Mouse (Mus musculus) heart, postnatal 14 days (tissue): ENCODE measurements around the gene E330009J07Rik. TPM values are rescaled to one million over a fixed set of nuclear protein-coding genes. Genes with fewer than 3 reads are reported as not detected.

Experiments
- DNase-seq, 2 experiments: peaks; one replicate each; pipeline ENCODE4 v3.0.0; 2021 to 2022
- intact Hi-C: fragments of 180-260 bp; cut with DNase I; formaldehyde crosslinking; loops from one replicate; pipeline ENCODE4 v1.15.1; 2025
- total RNA-seq, 2 experiments: library from RNA; stranded (reverse); gene quantifications; 2 replicates each; pipeline ENCODE4 v1.2.3; 2021

The E330009J07Rik gene
- total RNA-seq, 2 experiments from 2014 or later: 3.3 to 3.4 TPM

DNA sequence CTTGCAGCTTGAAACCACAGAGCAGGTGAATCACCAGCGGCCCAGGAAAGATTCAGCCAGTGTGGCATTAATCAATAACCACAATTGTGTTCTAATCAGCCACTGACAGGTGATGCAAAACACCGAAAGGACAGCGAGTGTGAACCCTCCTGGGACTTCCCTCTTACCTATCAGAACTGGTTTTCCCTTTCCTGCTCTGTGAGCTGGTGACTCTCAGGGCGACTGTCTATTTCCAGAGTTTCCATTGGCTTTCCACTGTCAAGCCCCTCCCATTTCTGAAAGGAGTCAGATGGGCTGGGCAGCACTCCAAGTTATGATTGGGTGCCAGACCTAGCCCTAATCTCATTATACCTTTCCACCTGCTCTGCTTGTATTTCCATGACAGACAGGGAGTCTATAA is 4.6 kb downstream of the E330009J07Rik start:
- intact Hi-C loops: no loop called here
- no peak for DNase-seq

DNA sequence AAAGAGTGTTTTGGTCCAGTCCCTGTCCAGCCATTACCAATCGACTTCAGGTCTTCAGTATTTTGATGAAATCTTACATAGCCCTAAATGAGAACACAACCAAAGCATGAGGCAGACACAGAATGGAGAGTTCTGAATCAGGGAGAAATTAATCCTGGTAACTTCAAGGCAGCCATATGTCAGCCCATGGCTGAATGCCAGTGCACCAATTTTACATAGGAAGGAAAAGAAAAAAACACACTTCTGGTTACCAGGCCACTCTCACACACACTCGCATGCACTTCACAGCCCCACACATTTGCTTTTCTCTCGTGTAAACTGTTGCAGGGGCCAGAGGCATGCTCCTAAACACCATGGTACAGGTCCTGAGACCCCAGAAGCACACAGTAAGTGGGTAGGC is 5.1 kb downstream of the E330009J07Rik start:
- intact Hi-C loops: no loop called here
- DNase-seq: no peak

DNA sequence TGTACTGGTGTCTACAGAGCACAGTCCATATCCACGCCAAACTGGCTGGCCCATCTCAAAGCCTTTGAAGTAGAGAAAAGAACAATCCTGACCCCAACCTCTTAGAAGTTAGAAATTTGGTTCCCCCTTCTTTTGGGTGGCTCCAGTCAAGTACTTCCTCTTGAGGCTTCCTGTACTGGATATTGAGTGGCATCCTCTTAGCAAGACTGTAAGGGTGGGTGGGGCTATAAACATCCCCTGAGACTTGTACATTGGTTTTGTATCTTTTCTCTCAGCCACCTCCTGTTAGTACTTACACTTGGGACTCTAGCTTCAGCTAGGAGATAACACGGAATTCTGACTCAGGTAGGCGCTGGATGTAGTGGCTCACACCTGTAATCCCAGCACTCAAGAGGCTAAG is 5.7 kb downstream of the E330009J07Rik start:
- intact Hi-C loops: no loop called here
- DNase-seq: no peak

DNA sequence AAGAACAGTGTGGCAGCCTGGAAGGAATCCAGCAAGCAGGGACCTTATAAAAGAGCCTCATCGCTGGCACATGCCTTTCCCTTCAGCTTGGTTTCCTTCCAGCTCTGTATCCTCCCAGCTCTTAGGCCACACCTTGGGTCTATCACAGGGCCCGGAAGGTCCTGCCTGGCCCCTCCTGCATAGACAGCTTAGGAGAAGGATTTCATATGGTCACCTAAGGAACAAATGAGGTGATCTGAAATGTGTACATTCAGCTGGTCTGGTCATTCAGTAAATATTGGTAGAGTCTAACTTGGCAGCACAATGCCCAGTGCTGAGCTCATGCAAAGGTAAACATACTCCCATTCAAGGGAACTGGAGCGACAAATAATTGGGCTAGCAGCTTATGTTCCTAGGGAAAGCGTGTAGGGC is 6.4 kb downstream of the E330009J07Rik start:
- no peak for DNase-seq
- intact Hi-C loops: no loop called here

DNA sequence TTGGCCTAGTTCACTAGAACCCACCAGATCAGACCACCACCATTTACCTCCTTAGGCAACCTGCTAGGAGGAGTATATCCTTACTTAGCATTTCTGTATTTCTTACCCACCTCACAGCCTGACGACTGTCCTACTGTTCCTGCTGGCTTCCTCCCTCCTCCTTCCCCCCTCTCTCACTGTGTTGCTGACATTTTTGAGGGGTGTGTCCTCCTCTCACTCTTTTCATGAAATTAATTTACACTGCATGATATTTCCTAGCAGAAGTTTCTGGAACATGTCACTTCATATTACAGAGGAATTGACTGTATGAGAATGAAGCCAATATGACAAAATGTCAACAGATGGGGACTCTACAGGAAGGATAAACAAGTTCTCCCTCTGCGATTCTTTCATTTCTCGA is 7.2 kb downstream of the E330009J07Rik start:
- DNase-seq: no peak
- intact Hi-C loops: no loop called here

DNA sequence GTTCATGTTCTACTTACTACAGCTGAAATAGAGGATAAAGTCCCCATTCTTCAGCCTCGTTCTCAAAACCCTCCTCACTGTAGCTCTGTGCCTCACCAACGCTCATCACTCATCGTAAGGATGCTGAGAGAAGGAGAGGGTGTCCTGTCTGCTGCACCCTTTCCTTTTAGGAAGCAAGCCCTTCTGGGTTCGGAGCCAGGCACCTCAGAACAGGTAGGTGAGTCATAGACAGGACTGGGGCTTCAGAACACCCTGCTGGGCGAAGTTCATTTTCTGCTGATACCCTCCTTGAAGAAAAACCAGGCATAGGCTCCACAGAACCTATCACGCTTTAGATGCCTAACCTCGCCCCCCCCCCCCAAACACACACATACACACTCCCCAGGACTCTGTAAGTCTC is 8.5 kb downstream of the E330009J07Rik start:
- intact Hi-C loops: no loop called here

DNA sequence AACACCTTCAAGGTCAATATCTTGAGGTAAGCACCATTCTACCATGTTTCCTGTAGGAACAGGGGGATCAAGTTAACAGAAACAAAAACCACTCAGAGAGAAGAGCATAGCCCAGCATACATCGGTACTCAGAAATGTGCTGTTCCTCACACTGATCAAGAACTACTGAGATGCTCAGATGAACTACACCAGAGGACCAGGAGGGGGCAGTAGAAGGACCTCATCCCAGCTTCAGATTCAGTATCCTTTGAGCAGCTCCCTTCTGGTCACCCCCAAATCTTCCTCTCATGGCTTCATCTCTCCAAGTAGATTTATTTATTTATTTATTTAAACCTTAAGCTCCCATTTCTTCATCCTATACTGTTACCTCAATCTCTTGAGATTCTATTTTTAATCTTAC is 12.2 kb downstream of the E330009J07Rik start:
- peak; percentile 8 to 38 for DNase-seq
- intact Hi-C loops: no loop called here

More for the DNA sequence above, 8.5 kb downstream of the E330009J07Rik start:
- no peak for DNase-seq

DNA sequence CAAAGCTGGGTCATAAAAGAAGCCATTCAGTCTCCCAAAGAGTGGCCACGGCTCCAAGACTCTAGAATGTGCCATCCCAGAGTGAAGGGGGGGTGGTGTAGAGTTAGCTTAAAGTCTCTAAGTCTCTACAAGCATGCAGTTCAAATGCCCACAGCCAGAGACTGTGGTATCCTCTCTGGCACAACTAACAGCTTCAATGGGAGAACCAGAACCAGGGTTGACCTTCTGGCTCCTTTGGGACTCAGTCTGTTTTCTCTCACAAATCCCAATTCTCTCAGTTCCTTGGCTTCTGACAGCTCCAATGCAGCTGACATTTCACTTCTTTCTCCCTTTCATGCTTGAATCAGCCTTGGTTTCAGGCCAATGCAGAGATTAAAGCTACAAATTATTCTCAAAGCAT is 12.9 kb downstream of the E330009J07Rik start:
- intact Hi-C loops: no loop called here
- no peak for DNase-seq

DNA sequence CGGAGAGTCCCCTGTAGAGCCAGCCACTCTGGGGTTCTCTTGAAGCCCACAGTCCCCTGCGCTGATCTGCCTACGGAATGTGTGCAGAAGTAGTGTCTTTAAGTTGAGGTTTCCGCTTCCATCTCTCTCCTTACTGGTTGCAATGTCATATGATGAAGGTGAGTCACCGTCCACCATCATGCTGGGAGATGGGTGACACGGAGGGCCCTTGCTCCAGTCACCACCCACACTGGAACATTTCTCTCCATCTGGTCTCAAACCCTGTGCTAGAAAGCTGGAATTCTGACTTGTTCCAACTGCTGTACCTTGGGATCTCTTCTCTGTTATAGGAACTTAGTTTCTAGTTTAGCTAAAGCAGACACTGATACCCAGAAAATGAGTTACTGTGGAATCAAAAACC is 14.8 kb downstream of the E330009J07Rik start:
- intact Hi-C loops: no loop called here
- DNase-seq: no peak

DNA sequence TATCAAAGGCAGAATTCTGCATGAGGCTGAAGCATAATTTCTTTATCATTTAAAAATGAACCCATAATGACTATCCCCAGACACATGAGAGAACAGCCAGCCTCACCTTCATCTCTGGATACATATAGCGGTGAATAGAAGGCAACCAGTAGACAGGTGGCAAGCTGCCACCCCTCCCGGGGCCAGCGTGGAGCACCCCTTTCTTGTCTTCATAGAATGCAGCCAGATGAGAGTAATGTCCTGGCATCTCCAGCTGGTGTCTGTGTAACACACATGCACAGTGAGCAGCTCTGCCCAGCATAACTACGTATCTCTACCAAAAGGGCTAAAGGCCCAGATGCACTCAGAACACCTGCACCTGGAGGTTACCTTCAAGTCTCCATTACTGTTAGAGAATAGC is 17.5 kb downstream of the E330009J07Rik start:
- intact Hi-C loops: no loop called here
- no peak for DNase-seq

DNA sequence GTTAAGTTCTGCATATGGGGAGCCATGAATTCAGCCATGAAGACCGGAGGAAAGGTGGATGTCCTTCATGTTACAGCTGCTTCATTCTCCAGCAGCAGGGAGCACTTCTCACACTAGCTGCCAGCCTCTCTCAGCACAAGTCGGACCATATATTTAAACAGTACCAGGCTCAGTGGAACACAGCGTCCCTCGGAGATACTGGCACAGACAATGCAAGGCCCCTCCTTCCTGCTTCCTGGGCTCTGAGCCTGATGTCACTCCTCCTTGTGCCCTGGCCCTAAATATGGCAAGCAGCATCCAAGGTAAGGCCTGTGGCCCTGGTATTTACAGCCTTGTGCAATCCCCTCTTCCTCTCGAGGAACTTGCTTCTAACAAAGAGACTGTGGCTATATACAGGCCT is 20.1 kb downstream of the E330009J07Rik start:
- DNase-seq: no peak
- intact Hi-C loops: no loop called here

DNA sequence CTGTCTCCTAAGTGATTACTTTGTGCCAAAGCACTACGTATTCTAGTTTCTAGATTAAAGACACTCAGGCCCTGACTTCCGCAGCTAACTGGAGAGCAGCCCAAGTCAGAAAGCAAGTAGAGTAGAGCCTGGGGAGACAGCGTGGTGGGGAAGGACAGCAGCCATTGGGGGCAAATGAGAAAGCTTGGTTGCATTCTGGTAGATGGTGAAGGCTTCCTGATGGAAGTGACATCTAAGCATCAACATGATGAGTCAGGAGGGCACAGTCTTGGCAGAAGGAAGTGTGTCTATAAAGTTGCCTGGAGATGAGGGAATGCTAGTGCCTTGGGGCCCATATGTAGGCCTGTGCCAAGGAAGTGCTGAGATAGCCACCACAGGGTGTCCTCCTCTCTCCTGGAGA is 22.4 kb downstream of the E330009J07Rik start:
- DNase-seq: no peak
- intact Hi-C loops: no loop called here

DNA sequence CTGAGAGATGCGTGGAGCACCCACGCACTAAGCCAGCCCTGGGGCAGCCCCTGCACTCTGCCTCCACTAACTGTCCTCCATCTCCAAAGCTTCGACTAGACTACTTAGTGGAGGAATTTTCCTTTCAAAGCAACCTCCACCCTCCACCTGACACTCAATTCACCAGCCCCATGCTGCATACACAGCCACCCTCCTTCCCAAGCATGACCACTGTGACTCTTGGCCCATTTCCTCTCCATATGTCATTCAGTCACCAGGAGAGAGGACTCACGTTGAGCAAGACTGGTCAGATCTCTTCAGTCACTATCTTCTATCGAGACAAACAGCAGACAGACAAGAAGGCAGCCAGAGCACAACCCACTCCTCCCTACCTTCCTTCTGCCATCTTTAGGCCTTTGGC is 22.9 kb downstream of the E330009J07Rik start:
- intact Hi-C loops: no loop called here
- no peak for DNase-seq

DNA sequence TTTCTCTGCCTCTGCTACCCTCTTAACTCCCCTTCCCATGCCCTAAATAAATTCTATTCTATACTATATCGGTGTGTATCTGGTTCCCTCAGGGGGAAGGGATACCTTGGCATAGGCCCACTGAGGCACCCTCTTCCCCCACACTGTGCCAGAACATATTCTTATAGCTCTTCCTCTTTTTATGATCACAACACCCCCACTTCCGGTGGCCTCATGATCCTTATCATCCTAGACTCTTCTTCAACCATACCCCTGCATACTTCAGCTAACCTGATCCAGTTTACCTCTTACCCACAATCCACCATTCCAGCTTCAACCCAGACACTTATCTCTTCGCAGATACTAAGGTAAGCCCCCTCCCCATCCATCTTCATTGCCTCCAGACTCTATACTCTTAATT is 24.9 kb downstream of the E330009J07Rik start:
- intact Hi-C loops: no loop called here

DNA sequence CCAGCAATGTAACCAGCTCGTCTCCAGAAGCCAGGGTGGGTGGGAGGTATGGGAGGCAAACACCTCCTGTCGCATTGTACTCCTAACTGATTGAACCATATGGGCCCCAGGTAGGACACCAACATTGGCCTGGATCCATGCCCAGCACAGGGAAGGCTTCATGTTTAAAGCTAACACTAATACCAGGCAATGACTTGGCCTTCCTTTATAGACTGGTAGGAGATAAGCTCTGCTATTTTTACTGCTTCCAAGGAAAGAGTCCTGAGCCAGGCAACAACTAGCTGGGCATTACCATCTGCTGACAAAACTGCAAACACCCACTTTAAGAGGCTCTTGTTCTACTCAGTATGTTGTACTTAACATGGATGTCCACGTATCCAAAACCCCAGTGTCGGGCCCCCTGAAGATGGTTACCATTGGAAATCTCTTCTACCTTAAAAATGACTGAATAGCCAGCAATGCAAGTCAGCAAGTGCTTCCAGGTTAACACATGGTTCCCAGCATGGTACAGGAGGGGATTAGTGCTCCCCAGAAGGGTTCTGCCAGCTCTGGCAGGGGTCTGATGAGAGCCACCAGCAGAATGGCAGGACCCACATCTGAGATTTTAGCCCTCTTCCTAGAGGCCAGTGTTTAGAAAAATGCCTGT is 32.2 kb downstream of the E330009J07Rik start:
- DNase-seq: no peak
- intact Hi-C loops: no loop called here

More for the DNA sequence above, 24.9 kb downstream of the E330009J07Rik start:
- no peak for DNase-seq

DNA sequence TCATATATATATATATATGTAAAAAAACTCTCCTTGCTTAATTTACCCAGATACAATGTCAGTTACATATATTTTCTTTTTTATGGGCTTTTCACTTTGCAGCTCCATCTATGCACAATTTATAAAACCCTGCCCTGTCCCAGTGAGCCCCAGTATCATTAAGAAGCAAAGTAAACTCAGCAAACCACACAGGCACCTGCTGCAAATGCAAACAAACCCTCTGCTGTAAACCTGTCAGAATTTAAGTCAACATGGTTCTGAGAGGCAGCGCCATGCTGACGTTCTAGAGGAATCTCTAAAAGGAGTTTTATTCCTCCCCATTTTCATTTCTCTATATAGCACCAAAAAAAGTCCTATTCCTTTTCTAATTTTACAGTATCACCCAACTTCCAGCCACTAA is 33.9 kb downstream of the E330009J07Rik start:
- no peak for DNase-seq
- intact Hi-C loops: no loop called here

DNA sequence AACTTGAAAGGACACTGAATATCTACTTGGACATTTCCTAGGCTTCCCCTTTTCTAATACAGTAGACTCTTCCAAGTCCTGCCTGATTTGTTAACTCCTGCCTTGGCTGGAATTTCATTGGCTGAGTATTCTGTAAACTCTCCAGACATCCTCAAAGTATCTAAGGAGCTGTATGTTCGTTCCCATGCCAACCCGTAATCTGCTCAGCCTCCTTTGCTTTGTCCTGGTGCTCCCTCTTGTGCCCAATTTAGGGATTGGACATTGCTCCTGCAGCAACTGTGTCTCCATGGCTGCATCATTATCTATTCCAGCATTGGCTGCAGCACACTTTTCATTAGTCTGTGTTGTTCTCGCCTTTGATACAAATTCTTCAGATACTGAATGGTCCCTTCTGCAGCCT is 42.7 kb downstream of the E330009J07Rik start:
- DNase-seq: peak; percentile 51 to 65

DNA sequence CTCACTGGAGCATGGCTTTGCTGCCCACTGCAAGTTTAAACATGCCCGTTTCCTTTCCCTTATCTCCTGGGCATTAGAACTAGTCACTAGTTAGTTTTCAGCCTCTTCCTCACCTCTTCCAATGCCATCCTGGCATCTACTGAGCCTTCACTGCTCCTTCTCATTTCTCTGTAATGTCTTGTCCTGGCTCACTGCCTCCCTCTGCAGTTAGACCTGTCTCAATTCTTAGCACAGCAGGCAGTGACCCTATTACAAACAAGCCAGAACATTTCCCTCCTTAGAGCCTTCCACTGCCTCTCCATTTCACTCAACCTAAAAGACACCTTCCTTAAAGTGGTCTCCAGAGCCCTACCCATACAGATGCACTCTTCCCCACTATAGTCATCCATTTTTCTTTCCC is 45.0 kb downstream of the E330009J07Rik start:
- DNase-seq: no peak
- intact Hi-C loops: no loop called here

More for the DNA sequence above, 42.7 kb downstream of the E330009J07Rik start:
- intact Hi-C loops: loop anchor here (2.0 kb wide), 1 partner anchor 156 kb away; no protein-coding TSS in a partner anchor

DNA sequence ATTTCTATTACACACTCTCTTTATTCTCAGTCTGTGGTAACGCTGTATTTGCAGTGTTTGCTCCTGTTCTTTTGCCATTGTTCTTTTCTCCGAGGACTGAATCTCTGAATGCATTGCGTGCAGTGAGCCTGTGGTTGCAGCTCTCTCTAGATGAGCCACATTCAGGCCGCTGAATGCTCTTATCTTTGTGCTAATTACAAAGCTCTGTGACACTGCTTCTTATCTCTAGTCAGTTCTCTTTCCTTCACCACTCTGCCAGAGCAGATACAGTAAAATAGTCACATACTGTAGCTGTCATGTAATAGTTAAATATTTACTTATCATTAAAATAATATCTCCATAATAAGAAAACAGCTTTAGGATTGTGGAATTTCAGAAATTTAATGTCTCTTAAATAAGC is 47.3 kb downstream of the E330009J07Rik start:
- intact Hi-C loops: no loop called here
- DNase-seq: no peak

DNA sequence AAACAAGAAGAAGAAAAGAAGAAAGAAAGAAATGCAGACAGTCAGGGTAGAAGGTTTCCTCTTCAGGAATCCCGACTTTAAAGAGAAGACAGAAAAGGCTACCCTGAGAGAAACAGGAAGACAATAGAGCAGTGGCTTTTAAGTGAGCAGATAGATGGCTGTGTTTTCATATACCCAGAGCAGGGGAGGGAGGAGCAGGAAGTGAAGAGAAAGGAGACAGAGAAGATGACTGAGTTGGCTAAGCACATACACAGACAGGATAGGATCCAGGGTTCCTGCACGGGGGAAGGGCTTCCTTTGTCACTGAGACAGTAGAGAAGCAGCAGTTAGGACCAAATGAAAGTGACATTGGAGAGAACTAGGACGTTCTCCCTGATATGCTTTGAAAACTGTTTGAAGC is 50.3 kb downstream of the E330009J07Rik start:
- no peak for DNase-seq
- intact Hi-C loops: no loop called here

DNA sequence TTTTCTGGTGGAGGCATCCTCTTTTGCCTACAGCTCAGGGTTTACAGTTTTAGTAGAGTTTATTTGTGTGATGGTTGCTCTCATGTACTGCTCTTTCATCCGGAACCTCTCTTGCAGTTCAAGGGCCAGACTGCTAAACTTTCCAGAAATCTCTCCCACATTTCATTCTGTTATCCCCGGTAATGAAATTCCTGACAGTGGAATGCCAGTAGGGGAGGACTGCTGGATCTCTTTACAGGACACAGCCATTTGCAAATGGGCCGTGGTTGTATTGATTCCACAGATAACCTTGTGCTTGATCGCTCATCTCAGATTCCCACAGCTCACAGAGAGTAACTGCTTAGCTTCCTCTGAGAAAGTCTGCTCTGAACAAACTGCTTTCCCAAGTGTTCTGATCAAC is 54.0 kb downstream of the E330009J07Rik start:
- intact Hi-C loops: no loop called here
- DNase-seq: no peak

DNA sequence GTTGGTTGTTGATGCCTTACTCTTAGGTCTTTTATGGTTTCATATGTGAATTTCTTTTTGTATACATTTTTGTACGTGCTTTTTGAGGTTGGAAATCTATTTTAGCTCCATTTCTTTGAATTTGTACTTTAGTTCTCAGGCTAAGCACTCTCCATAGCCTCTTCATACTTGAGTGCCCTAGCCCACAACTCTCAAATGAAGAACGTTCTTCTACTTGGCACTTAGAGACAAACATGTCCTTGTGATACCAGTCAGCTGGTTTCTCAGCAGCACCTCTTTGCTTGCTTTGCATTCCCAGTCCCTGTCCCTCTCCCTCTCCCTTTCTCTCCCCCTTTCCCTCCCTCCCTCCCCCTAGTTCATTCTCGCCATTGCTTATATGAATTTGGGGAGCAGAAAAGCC is 55.8 kb downstream of the E330009J07Rik start:
- no peak for DNase-seq
- intact Hi-C loops: no loop called here

DNA sequence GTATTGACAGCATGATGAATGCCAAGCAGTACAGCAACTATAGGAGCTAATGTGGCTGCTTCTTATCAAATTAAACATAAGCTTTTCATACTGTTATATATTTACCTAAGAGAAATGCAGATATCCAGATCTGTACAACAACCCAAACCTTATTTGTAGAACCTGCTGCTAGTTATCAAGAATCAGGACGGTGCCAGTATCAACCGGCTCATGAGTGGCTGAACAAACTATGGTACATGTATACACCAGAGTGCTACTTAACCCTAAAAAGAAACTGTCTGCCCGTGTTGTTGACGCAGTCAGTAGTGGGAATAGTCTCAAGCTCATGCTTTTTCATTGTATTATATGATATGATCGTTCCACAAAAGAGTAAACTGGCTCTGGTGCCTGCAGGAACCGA is 64.9 kb downstream of the E330009J07Rik start:
- intact Hi-C loops: no loop called here
- no peak for DNase-seq
